Mouse (Mus musculus): Measurements from ENCODE around the gene Dcst1. TPM values are rescaled to one million over a fixed set of nuclear protein-coding genes. Genes with fewer than 3 reads are reported as not detected.

Gene Dcst1
- polyA plus RNA-seq, 1 experiment, result 74.5 TPM

DNA sequence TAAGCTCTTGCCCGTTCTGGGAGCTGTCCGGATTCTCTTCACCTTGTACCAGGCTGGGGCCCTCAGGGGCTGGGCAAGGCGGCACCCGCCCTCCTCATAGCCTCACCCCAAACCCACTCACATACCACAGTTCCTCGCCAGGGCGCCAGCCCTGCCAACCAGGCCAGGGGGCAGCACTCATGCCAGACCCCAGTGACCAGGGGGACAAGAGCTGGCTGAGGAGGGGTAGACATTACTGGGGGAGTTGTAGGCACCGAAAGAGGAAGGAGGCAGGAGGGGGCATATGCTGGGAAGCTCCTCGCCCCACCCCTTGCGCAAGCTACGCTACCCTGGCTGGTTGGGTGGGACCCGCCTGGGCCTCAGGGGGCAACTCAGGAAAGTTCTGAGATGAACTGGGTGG, 22.6 kb upstream of the Dcst1 start:
- no peak overlapping the region for H3K27ac ChIP-seq (ENCODE audit: control insufficient read depth, insufficient read depth, low read depth, low read length)
- H3K4me3 ChIP-seq (ENCODE audit: control insufficient read depth, low read depth, low read length), result no peak overlapping the region
- H3K36me3 ChIP-seq (ENCODE audit: control insufficient read depth, insufficient read depth, low read length), result no peaks in the 10 kb centered on the region
- H3K27me3 ChIP-seq (ENCODE audit: control insufficient read depth, insufficient read depth, low read length), result no peaks in the 10 kb centered on the region
- no peak for TF ChIP-seq POLR2A (IDR thresholded peaks at IDR 0.05; ENCODE audit: control insufficient read depth, low read depth, low read length)
- TF ChIP-seq CTCF (IDR thresholded peaks at IDR 0.05; ENCODE audit: control insufficient read depth, insufficient read depth, insufficient replicate concordance, low read depth, low read length), result no peak
- H3K4me1 ChIP-seq (ENCODE audit: control insufficient read depth, insufficient read depth, low read length), result peaks cover 9% of the 10 kb centered on the region

- Histone ChIP-seq H3K4me3 (ENCODE audit: control insufficient read depth, low read depth, low read length) (no peak overlapping the region), H3K4me1 (ENCODE audit: control insufficient read depth, insufficient read depth, low read length) (peaks cover 9% of the 10 kb centered on the region), H3K27me3 (ENCODE audit: control insufficient read depth, insufficient read depth, low read length) (no peaks in the 10 kb centered on the region), H3K36me3 (ENCODE audit: control insufficient read depth, insufficient read depth, low read length) (no peaks in the 10 kb centered on the region), H3K27ac (ENCODE audit: control insufficient read depth, insufficient read depth, low read depth, low read length) (no peak overlapping the region)
- no peak for TF ChIP-seq CTCF (IDR thresholded peaks at IDR 0.05; ENCODE audit: control insufficient read depth, insufficient read depth, insufficient replicate concordance, low read depth, low read length)
- no peak for TF ChIP-seq POLR2A (IDR thresholded peaks at IDR 0.05; ENCODE audit: control insufficient read depth, low read depth, low read length)
These were observed 21.7 kb upstream of the Dcst1 start for GRCm38 (mm10) chr3:89386438-89387420.

GRCm38 (mm10) chr3:89385451-89385850, 20.4 kb upstream of the Dcst1 start:
- Histone ChIP-seq H3K27me3 (ENCODE audit: control insufficient read depth, insufficient read depth, low read length) (no peaks in the 10 kb centered on the region), H3K4me1 (ENCODE audit: control insufficient read depth, insufficient read depth, low read length) (peaks cover 3% of the 10 kb centered on the region; the same call in 1 of the 2 replicates), H3K36me3 (ENCODE audit: control insufficient read depth, insufficient read depth, low read length) (no peaks in the 10 kb centered on the region), H3K27ac (ENCODE audit: control insufficient read depth, insufficient read depth, low read depth, low read length) (no peak overlapping the region), H3K4me3 (ENCODE audit: control insufficient read depth, low read depth, low read length) (no peak overlapping the region)
- TF ChIP-seq POLR2A (IDR thresholded peaks at IDR 0.05; ENCODE audit: control insufficient read depth, low read depth, low read length), result no peak
- TF ChIP-seq CTCF (IDR thresholded peaks at IDR 0.05; ENCODE audit: control insufficient read depth, insufficient read depth, insufficient replicate concordance, low read depth, low read length), result no peak

DNA sequence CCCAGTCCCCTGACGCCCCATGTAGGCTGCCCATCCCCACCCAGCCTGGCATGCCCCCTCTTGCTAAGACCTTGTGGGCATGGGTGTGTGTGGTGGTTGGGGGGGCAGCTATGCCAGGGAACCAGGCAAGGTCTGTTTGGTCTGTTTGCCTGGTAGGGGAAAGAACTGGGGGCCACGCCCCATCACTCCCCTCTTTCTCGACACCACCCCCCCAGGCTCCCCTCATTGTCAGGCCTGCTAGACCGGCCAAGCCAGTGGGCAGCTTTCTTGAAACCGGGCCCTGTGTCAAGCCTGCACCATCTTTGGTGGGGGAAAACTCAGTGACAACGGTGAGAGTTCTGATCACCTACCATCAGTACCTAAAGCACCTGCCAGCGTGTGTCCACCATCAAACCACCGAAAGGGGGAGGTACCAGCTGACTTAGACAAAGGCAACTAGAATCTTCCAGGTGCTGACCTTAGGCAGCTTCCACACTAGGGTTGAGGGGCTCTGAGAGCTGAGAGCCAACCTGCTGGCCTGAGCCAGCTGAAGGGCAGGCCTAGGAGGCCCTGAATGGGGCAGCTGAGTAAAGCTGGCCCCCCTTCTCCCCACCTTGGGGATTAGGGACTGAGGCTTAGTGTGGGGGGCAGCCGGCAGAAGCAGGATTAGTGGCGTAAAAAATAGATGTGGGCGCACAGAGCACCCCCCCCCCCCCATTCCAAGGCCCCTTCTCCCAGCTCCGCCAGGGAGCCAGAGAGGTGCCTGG, 19.5 kb upstream of the Dcst1 start:
- H3K27me3 ChIP-seq (ENCODE audit: control insufficient read depth, insufficient read depth, low read length), result no peaks in the 10 kb centered on the region
- no peak for TF ChIP-seq POLR2A (IDR thresholded peaks at IDR 0.05; ENCODE audit: control insufficient read depth, low read depth, low read length)
- no peak for TF ChIP-seq CTCF (IDR thresholded peaks at IDR 0.05; ENCODE audit: control insufficient read depth, insufficient read depth, insufficient replicate concordance, low read depth, low read length)
- no peaks in the 10 kb centered on the region for H3K36me3 ChIP-seq (ENCODE audit: control insufficient read depth, insufficient read depth, low read length)
- H3K4me1 ChIP-seq (ENCODE audit: control insufficient read depth, insufficient read depth, low read length), result no peaks in the 10 kb centered on the region; the same call in 1 of the 2 replicates
- no peak overlapping the region for H3K27ac ChIP-seq (ENCODE audit: control insufficient read depth, insufficient read depth, low read depth, low read length)
- no peak overlapping the region for H3K4me3 ChIP-seq (ENCODE audit: control insufficient read depth, low read depth, low read length)

GRCm38 (mm10) chr3:89383651-89384255, 18.7 kb upstream of the Dcst1 start:
- H3K27me3 ChIP-seq (ENCODE audit: control insufficient read depth, insufficient read depth, low read length), result no peaks in the 10 kb centered on the region
- TF ChIP-seq POLR2A (IDR thresholded peaks at IDR 0.05; ENCODE audit: control insufficient read depth, low read depth, low read length) (no peak), CTCF (IDR thresholded peaks at IDR 0.05; ENCODE audit: control insufficient read depth, insufficient read depth, insufficient replicate concordance, low read depth, low read length) (no peak)
- no peak overlapping the region for H3K4me3 ChIP-seq (ENCODE audit: control insufficient read depth, low read depth, low read length)
- no peaks in the 10 kb centered on the region; the same call in 1 of the 2 replicates for H3K4me1 ChIP-seq (ENCODE audit: control insufficient read depth, insufficient read depth, low read length)
- H3K36me3 ChIP-seq (ENCODE audit: control insufficient read depth, insufficient read depth, low read length), result no peaks in the 10 kb centered on the region
- H3K27ac ChIP-seq (ENCODE audit: control insufficient read depth, insufficient read depth, low read depth, low read length), result no peak overlapping the region

- Histone ChIP-seq H3K4me1 (ENCODE audit: control insufficient read depth, insufficient read depth, low read length) (peaks cover 3% of the 10 kb centered on the region), H3K27me3 (ENCODE audit: control insufficient read depth, insufficient read depth, low read length) (no peaks in the 10 kb centered on the region), H3K27ac (ENCODE audit: control insufficient read depth, insufficient read depth, low read depth, low read length) (no peak overlapping the region), H3K36me3 (ENCODE audit: control insufficient read depth, insufficient read depth, low read length) (no peaks in the 10 kb centered on the region), H3K4me3 (ENCODE audit: control insufficient read depth, low read depth, low read length) (no peak overlapping the region)
- TF ChIP-seq POLR2A (IDR thresholded peaks at IDR 0.05; ENCODE audit: control insufficient read depth, low read depth, low read length) (no peak), CTCF (IDR thresholded peaks at IDR 0.05; ENCODE audit: control insufficient read depth, insufficient read depth, insufficient replicate concordance, low read depth, low read length) (no peak)
These were observed 17.9 kb upstream of the Dcst1 start for GRCm38 (mm10) chr3:89382950-89383349.
